Mouse (Mus musculus) testis, adult 2 months (tissue): ENCODE results near the gene Tifa.

Experiments
- CTCF ChIP-seq: fragments of 200-500 bp; IDR thresholded peaks from 2 replicates; pipeline ENCODE4 v1.5.1; 2012; ENCODE audit warnings: low read depth, mild to moderate bottlenecking, inconsistent platforms, low read length, moderate library complexity; ENCODE audit not compliant: control insufficient read depth, insufficient read depth, insufficient replicate concordance
- POLR2A ChIP-seq: fragments of 200-500 bp; IDR thresholded peaks from 2 replicates; pipeline ENCODE4 v1.6.1; 2012; ENCODE audit warnings: low read depth, mild to moderate bottlenecking, inconsistent platforms, low read length, moderate library complexity; ENCODE audit not compliant: control insufficient read depth

- TF ChIP-seq CTCF (no peak), POLR2A (no peak)
These were observed 840 bp downstream of the Tifa start for GRCm38 (mm10) chr3:127790234-127791055.
